Mouse (Mus musculus) adrenal gland, postnatal 25 days (tissue): Measurements from ENCODE around the gene Pof1b. TPM values are rescaled to one million over a fixed set of nuclear protein-coding genes. Genes with fewer than 3 reads are reported as not detected.
A peak's percentile ranks its signal among the peaks of the same experiment; 100 is the strongest.

ENCODE experiments used
- DNase-seq: peaks from one replicate; pipeline ENCODE4 v3.0.0; 2021; ENCODE audit warnings: mixed read lengths
- long read RNA-seq: library from polyadenylated mRNA; stranded (forward); transcript quantifications from one replicate; pipeline ENCODE4 v2.0.0, GENCODE M21; 2021
- total RNA-seq: library from RNA; stranded (reverse); gene quantifications from 2 replicates; pipeline ENCODE4 v1.2.3, GENCODE M21; 2021

Gene Pof1b
- total RNA-seq: not detected in 2 replicates
- long read RNA-seq: 0 reads

DNA sequence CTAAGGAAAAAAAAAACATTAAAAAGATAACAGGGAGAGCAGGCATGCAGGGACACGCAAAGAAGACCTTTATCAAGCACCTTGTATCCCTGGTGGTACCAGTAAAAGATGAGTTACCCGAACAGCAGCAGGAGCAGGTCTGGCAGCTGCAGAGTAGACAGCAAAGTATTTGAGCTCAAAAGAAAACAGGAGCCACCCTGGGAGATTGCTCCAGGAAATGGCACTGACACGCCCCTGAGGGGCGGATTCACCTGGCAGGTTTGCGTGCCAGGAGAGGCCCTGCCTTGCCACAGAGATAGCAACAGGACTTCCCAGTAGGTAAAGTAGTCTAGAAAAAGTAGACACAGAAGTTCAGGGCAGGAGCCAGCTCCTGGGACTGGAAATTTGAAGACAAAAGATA is at the start of gene Pof1b:
Gene Pof1b (minus strand): TSS at position 144 of the 400 bp plus-strand sequence.
- no peak for DNase-seq

DNA sequence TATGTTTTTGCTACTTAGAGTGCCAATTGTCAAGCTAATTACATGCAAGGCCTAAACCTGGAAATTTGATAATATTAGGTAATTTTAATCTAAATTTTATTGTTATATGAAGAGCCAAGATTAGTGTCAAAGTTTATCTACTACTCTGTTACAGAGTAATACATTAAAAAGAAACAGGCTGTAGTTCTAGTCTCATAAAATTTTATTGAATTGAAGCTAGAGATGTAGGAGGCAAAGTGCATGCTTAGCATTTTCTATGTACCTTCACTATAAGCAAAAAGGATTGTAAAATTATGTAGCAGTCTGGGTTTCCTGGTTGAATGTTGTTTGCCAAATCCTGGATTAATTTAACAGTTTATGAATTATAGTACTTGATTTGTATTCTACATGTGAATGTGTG is 18.1 kb upstream of the Pof1b start:
- DNase-seq: no peak

DNA sequence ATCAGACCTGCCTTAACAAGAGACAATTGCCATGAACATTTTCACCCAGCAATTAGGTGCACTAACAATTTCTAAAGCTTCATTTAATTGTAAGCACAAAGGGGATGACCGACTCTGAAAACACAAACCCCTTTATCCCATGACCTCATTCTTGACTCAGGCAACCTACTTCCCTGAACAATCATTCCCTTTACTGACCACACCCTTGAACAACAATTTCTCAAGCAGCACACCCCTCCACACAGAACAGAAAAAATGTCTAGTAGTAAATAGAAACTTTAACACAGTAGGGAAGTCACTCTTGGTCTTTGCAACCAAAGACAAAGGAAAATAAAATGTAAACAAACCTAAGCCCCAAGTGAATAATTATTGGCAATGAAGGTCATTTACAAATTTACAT is 4.1 kb downstream of the Pof1b start:
- no peak for DNase-seq

GRCm38 (mm10) chrX:112680605-112681004 is 17.8 kb downstream of the Pof1b start:
- no peak for DNase-seq

GRCm38 (mm10) chrX:112675525-112675924 is 22.9 kb downstream of the Pof1b start:
- DNase-seq: no peak

- peak; percentile 3 for DNase-seq
Observed at GRCm38 (mm10) chrX:112601306-112602120, 96.9 kb downstream of the Pof1b start.

- peak; percentile 20 for DNase-seq
Observed at GRCm38 (mm10) chrX:112600511-112601305, 97.7 kb downstream of the Pof1b start, which contains the start of gene Zfp711. Gene Zfp711 (plus strand): TSS chrX:112600526.

Other genes starting within 250 kb of the Pof1b start
- gene 2010106E10Rik, start 203.4 kb downstream of the Pof1b start, total RNA-seq: not detected in 2 replicates
- gene Zfp711, start 98.1 kb downstream of the Pof1b start, total RNA-seq: 0.49 TPM in 1 of 2 replicates, not detected in the other